Mouse (Mus musculus) forebrain, embryonic 16.5 days (tissue): ENCODE data around the gene Plekhb1. TPM values are rescaled to one million over a fixed set of nuclear protein-coding genes. Genes with fewer than 3 reads are reported as not detected.
A peak's percentile ranks its signal among the peaks of the same experiment; 100 is the strongest.

ENCODE experiments used
- ATAC-seq: fragments of 200-750 bp; cut with Nextera tagmentation; 2 replicates; pipeline ENCODE4 v1.8.0; 2017; ENCODE audit warnings: mild to moderate bottlenecking, moderate library complexity
- H3K27ac ChIP-seq: fragments of 300-500 bp; sonication (generic); 2 replicates; pipeline ENCODE4 v1.5.1; 2014; ENCODE audit warnings: low read length, control low read depth
- H3K27me3 ChIP-seq: fragments of 300-500 bp; sonication (generic); replicated peaks from 2 replicates; pipeline ENCODE4 v1.6.1; 2014; ENCODE audit warnings: low read length; ENCODE audit not compliant: control insufficient read depth, insufficient read depth
- H3K36me3 ChIP-seq: fragments of 300-500 bp; sonication (generic); 2 replicates; pipeline ENCODE4 v1.6.1; 2014; ENCODE audit not compliant: control insufficient read depth, insufficient read depth
- H3K4me1 ChIP-seq: fragments of 300-500 bp; sonication (generic); replicated peaks from 2 replicates; pipeline ENCODE4 v1.6.1; 2014; ENCODE audit warnings: low read length; ENCODE audit not compliant: control insufficient read depth, insufficient read depth
- H3K4me2 ChIP-seq: fragments of 300-500 bp; sonication (generic); 2 replicates; pipeline ENCODE4 v1.6.1; 2014; ENCODE audit warnings: mild to moderate bottlenecking, low read length, control low read depth
- H3K4me3 ChIP-seq: fragments of 300-500 bp; sonication (generic); replicated peaks from 2 replicates; pipeline ENCODE4 v1.5.1; 2014; ENCODE audit warnings: mild to moderate bottlenecking, low read length, control low read depth
- H3K9ac ChIP-seq: fragments of 300-500 bp; sonication (generic); replicated peaks from 2 replicates; pipeline ENCODE4 v1.6.1; 2014; ENCODE audit warnings: low read depth, low read length, control low read depth
- H3K9me3 ChIP-seq: fragments of 300-500 bp; sonication (generic); 2 replicates; pipeline ENCODE4 v1.6.1; 2016; ENCODE audit warnings: low read length; ENCODE audit not compliant: control insufficient read depth
- WGBS: fragments of 180-500 bp; shearing (Covaris S2); extraction: QIAGEN DNeasy Blood & Tissue Kit; methylation state at CpG from one replicate; pipeline ENCODE4 v1.1.7; 2014; 5-methylcytosine and 5-hydroxymethylcytosine counted together
- polyA plus RNA-seq: library from polyadenylated mRNA; unstranded; fragments of >200 nt; fragmentation: Nextera tagmentation; extraction: Ambion mirVana; gene quantifications from 2 replicates; pipeline ENCODE4 v1.2.1, GENCODE M21; 2015

The Plekhb1 gene
- polyA plus RNA-seq, 1 experiment from 2014 or later = 7.1 TPM

- no peaks in the 10 kb centered on the region for H3K36me3 ChIP-seq
- 93% methylated on average over 4 of the region's 4 CpGs for WGBS
- no peak overlapping the region for H3K27ac ChIP-seq
- ATAC-seq = no peak
- no peak overlapping the region for H3K9ac ChIP-seq
- H3K9me3 ChIP-seq = no peaks in the 10 kb centered on the region
- peaks cover 4% of the 10 kb centered on the region for H3K4me1 ChIP-seq
- H3K27me3 ChIP-seq = no peaks in the 10 kb centered on the region
- no peak overlapping the region for H3K4me2 ChIP-seq
- no peak overlapping the region for H3K4me3 ChIP-seq
These were observed 13.1 kb downstream of the Plekhb1 start for GRCm38 (mm10) chr7:100649095-100649494.

GRCm38 (mm10) chr7:100645147-100645546, 17.1 kb downstream of the Plekhb1 start:
- Histone ChIP-seq H3K4me2 (no peak overlapping the region), H3K4me1 (no peaks in the 10 kb centered on the region), H3K27ac (no peak overlapping the region), H3K27me3 (no peaks in the 10 kb centered on the region), H3K36me3 (no peaks in the 10 kb centered on the region), H3K4me3 (no peak overlapping the region), H3K9ac (no peak overlapping the region), H3K9me3 (no peaks in the 10 kb centered on the region)
- WGBS = 35% methylated on average over 3 of the region's 3 CpGs
- peak; percentile 12; the same call in 1 of the 2 replicates for ATAC-seq

DNA sequence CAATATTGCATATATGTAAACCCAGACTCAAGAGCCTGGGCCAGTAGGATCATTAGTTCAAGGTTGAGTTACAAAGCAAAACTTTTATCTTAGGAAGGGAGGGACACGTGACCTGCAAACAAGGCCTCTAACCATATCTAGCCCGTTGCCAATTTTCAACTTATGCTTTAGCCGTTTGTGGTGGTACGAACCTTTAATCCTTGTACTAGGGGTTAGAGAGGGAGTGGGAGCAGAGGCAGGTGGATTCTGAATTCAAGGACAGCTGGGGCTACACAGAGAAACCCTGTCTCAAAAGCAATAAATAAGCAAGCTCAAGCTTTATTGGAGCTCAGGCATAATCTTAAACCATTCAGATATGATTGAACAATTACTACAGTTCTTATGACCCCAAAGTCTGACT, 19.8 kb downstream of the Plekhb1 start:
- no peak overlapping the region for H3K4me3 ChIP-seq
- WGBS = 91% methylated on average over 4 of the region's 4 CpGs
- no peaks in the 10 kb centered on the region for H3K27me3 ChIP-seq
- no peaks in the 10 kb centered on the region for H3K9me3 ChIP-seq
- H3K4me2 ChIP-seq = no peak overlapping the region
- ATAC-seq = no peak
- H3K9ac ChIP-seq = no peak overlapping the region
- H3K27ac ChIP-seq = no peak overlapping the region
- no peaks in the 10 kb centered on the region for H3K36me3 ChIP-seq
- H3K4me1 ChIP-seq = no peaks in the 10 kb centered on the region

DNA sequence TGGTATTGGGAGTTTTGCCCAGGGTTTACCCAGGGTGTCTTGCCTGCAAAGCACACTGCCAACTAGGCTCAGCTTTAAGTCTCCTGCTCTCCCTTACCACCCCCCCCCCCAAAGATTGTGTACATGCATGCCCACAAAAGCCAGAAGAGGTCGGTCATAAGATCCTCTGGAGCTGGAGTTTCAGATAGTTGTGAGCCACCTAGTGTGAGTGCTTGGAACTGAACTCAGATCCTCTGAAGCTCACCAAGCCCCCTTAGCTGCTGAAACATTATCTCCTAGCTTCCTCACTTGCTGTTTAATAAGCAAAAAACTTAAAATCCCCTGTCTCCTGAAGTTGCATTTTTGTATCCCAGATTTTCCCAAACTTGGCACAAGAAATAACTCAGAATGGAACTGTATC, 24.6 kb downstream of the Plekhb1 start:
- ATAC-seq = no peak

GRCm38 (mm10) chr7:100624538-100624937, 37.7 kb downstream of the Plekhb1 start:
- WGBS = 92% methylated on average over 3 of the region's 3 CpGs
- ATAC-seq = no peak
- Histone ChIP-seq H3K4me1 (no peaks in the 10 kb centered on the region), H3K9ac (no peak overlapping the region), H3K36me3 (peaks cover 2% of the 10 kb centered on the region; the same call in 1 of the 2 replicates), H3K4me3 (no peak overlapping the region), H3K4me2 (no peak overlapping the region), H3K27ac (no peak overlapping the region), H3K9me3 (no peaks in the 10 kb centered on the region), H3K27me3 (no peaks in the 10 kb centered on the region)

More for the DNA sequence above, 24.6 kb downstream of the Plekhb1 start:
- no peak overlapping the region for H3K27ac ChIP-seq
- no peaks in the 10 kb centered on the region for H3K27me3 ChIP-seq
- H3K4me3 ChIP-seq = no peak overlapping the region
- no peak overlapping the region for H3K9ac ChIP-seq
- H3K36me3 ChIP-seq = peaks cover 3% of the 10 kb centered on the region
- no peaks in the 10 kb centered on the region for H3K9me3 ChIP-seq
- no peak overlapping the region for H3K4me2 ChIP-seq
- no peaks in the 10 kb centered on the region for H3K4me1 ChIP-seq
- WGBS = 6% methylated on average over 1 of the region's 1 CpGs

DNA sequence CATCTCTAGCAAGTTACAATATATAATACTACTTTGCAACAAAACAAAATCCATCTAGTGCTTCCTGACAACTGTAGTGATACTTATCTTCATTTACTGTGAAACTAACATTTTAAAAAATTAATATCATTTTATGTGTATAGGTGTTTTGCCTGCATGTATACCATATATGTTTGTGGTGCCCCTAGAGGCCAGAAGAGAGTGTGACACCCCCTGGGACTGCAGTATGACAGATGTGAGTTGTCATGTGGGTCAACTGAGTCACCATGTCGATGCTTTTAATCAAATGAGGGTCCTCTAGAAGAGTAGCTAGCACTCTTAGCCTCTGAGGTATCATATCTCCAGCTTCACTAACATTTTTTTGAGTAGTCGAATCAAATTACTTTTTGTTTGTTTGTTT, 39.9 kb downstream of the Plekhb1 start:
- H3K9ac ChIP-seq = no peak overlapping the region
- no peak overlapping the region for H3K4me2 ChIP-seq
- no peak overlapping the region for H3K4me3 ChIP-seq
- WGBS = 83% methylated on average over 2 of the region's 2 CpGs
- no peaks in the 10 kb centered on the region for H3K4me1 ChIP-seq
- no peak overlapping the region for H3K27ac ChIP-seq
- H3K36me3 ChIP-seq = peaks cover 2% of the 10 kb centered on the region; the same call in 1 of the 2 replicates
- no peaks in the 10 kb centered on the region for H3K27me3 ChIP-seq
- H3K9me3 ChIP-seq = no peaks in the 10 kb centered on the region
- no peak for ATAC-seq

GRCm38 (mm10) chr7:100616121-100616857, 45.9 kb downstream of the Plekhb1 start:
- Histone ChIP-seq H3K4me2 (no peak overlapping the region), H3K4me1 (no peaks in the 10 kb centered on the region), H3K27me3 (no peaks in the 10 kb centered on the region), H3K36me3 (no peaks in the 10 kb centered on the region), H3K27ac (no peak overlapping the region), H3K9me3 (no peaks in the 10 kb centered on the region), H3K4me3 (no peak overlapping the region), H3K9ac (no peak overlapping the region)
- no peak for ATAC-seq
- WGBS = 91% methylated on average over 4 of the region's 4 CpGs

- peaks cover 8% of the 10 kb centered on the region for H3K4me1 ChIP-seq
- no peaks in the 10 kb centered on the region for H3K9me3 ChIP-seq
- peak overlapping the region; percentile 77 for H3K4me2 ChIP-seq
- peak overlapping the region; percentile 100 for H3K9ac ChIP-seq
- ATAC-seq = no peak
- H3K4me3 ChIP-seq = peak overlapping the region; percentile 93
- no peaks in the 10 kb centered on the region for H3K36me3 ChIP-seq
- peak overlapping the region; percentile 99 for H3K27ac ChIP-seq
- no peaks in the 10 kb centered on the region; the same call in 1 of the 2 replicates for H3K27me3 ChIP-seq
- WGBS = 24% methylated on average over 4 of the region's 4 CpGs
These were observed 53.3 kb downstream of the Plekhb1 start for GRCm38 (mm10) chr7:100608910-100609309.

GRCm38 (mm10) chr7:100608130-100608741, 54.0 kb downstream of the Plekhb1 start, which contains the start of gene Mrpl48:
TSS of gene Mrpl48 (minus strand) at chr7:100608301.
- peak; percentile 20 for ATAC-seq
- H3K36me3 ChIP-seq = no peaks in the 10 kb centered on the region
- H3K9ac ChIP-seq = peak within 1 kb of the TSS; percentile 100
- no peaks in the 10 kb centered on the region for H3K9me3 ChIP-seq
- peak within 1 kb of the TSS; percentile 93 for H3K4me3 ChIP-seq
- H3K27ac ChIP-seq = peak within 1 kb of the TSS; percentile 99
- peak within 1 kb of the TSS; percentile 77 for H3K4me2 ChIP-seq
- peaks cover 8% of the 10 kb centered on the region for H3K4me1 ChIP-seq
- WGBS = under 1% methylated on average over 41 of the region's 43 CpGs
- H3K27me3 ChIP-seq = no peaks in the 10 kb centered on the region; the same call in 1 of the 2 replicates
